Comparison of ENCODE assay signal across 8 mouse cellular contexts in genomic region chr5:136953015-136953414, GRCm38 (mm10). TPM values are rescaled to one million over a fixed set of nuclear protein-coding genes. Genes with fewer than 3 reads are reported as not detected.
A peak's percentile ranks its signal among the peaks of the same experiment; 100 is the strongest.
DNase-seq lines count a peak whose midpoint lies in the region; ATAC-seq lines count a peak whose summit lies in the region.

Gene Fis1, plus strand, starts transcription at chr5:136953275.

- DNase-seq in adipocyte (ENCODE audit: low spot score), result peak; percentile 100
- DNase-seq in embryo, embryonic 10 days (ENCODE audit: low spot score), result peak; percentile 100
- peak; percentile 99 for DNase-seq in gastrocnemius, postnatal 14 days
- peak; percentile 93 to 98 for DNase-seq in left cerebral cortex, postnatal 10 days (ENCODE audit: extremely low spot score in 1 of 2, low spot score in 2 of 2)
- peak; percentile 94 for DNase-seq in right cerebral cortex, postnatal 25 days
- DNase-seq in urinary bladder, postnatal 4 days (ENCODE audit: low spot score in 2 of 2), result peak; percentile 94 to 97

- intact Hi-C loops in gastrocnemius, postnatal 14 days (cut with DNase I; ENCODE audit: low total_unique reads), result no loop called here
- intact Hi-C loops in left cerebral cortex, postnatal 10 days (cut with DNase I), result no loop called here

- ATAC-seq in inflammation-experienced regulatory T-cells, adult 6 months, result peak; percentile 90
- ATAC-seq in megakaryocyte-erythroid progenitor cell, adult 5-6 weeks (replicated peaks; ENCODE audit: low FRiP score, low TSS enrichment, poor library complexity, severe bottlenecking), result peak; percentile 99

RNA-seq across cellular contexts. Expression of gene Fis1, which starts in this region (rescaled TPM):
- total RNA-seq in gastrocnemius, postnatal 14 days (2021), result 100 to 1,000 TPM; 154 to 159 TPM
- 100 to 1,000 TPM; 413 to 465 (median 425) TPM for polyA plus RNA-seq in inflammation-experienced regulatory T-cells, adult 6 months (2017; shearing (Covaris generic))
- 100 to 1,000 TPM; 226 to 227 TPM for total RNA-seq in left cerebral cortex, postnatal 10 days (2021)
- 160 and 187 TPM in 2 replicates for total RNA-seq in megakaryocyte-erythroid progenitor cell, adult 5-6 weeks (2014; fragmentation: Nextera tagmentation)
- total RNA-seq in megakaryocyte-erythroid progenitor cell, adult 5-6 weeks (2017), result 61.1 and 71.8 TPM in 2 replicates

Comparison
In these comparisons a context has a peak if more than half of its experiments do, and no peak if none do; other contexts are left out.
1. Peak in every context shown above with its lines: DNase-seq and ATAC-seq.